In genomic region chr1:98306363-98306762, GRCm38 (mm10) we compare ENCODE assay signal across 24 mouse cellular contexts.
A peak's percentile ranks its signal among the peaks of the same experiment; 100 is the strongest.
DNase-seq lines count a peak whose midpoint lies in the region; ATAC-seq and TF ChIP-seq lines count a peak whose summit lies in the region.
"Had no signal": no experiment of that assay in that cellular context is flagged by ENCODE, and none has a peak within 500 bp of the region (broad histone marks: within the 10 kb centered on the region; RNA-seq: fewer than 3 reads in every experiment).

No protein-coding gene starts in this region.

- peak; percentile 70 for ATAC-seq in forebrain, postnatal 0 days
- no peak for ATAC-seq in forebrain, embryonic 12.5 days (ENCODE audit: low FRiP score)
- 0 out of 2 replicates have a peak, but pooled peaks have one; percentile 40 for ATAC-seq in hindbrain, embryonic 16.5 days
- no peak for ATAC-seq in hindbrain, embryonic 14.5 days (ENCODE audit: low FRiP score)
- ATAC-seq: activated CD4-positive, CD25-positive, alpha-beta regulatory T cell, adult 4 months; forebrain, embryonic 14.5 days; Patski had no signal

- no peaks in the 10 kb centered on the region for H3K27me3 ChIP-seq in forebrain, postnatal 0 days (ENCODE audit: insufficient read depth, low read length)
- no peaks in the 10 kb centered on the region for H3K27me3 ChIP-seq in forebrain, embryonic 12.5 days
- no peaks in the 10 kb centered on the region for H3K27me3 ChIP-seq in hindbrain, embryonic 16.5 days (replicated peaks; ENCODE audit: control insufficient read depth, insufficient read depth, low read length)
- no peaks in the 10 kb centered on the region for H3K27me3 ChIP-seq in hindbrain, embryonic 14.5 days (ENCODE audit: control insufficient read depth, insufficient read depth, low read length)
- H3K27me3 ChIP-seq: embryonic facial prominence, embryonic 13.5 days; embryonic facial prominence, embryonic 15.5 days; Patski had no signal

- no peak overlapping the region for H3K9ac ChIP-seq in forebrain, postnatal 0 days
- no peak overlapping the region for H3K9ac ChIP-seq in forebrain, embryonic 12.5 days
- no peak overlapping the region for H3K9ac ChIP-seq in hindbrain, embryonic 16.5 days (ENCODE audit: low read depth, low read length)
- H3K9ac ChIP-seq in hindbrain, embryonic 14.5 days: no peak overlapping the region
- H3K9ac ChIP-seq: embryonic facial prominence, embryonic 13.5 days; embryonic facial prominence, embryonic 15.5 days had no signal

- no peak for TF ChIP-seq CTCF in forebrain, postnatal 0 days (IDR thresholded peaks at IDR 0.05; ENCODE audit: low read depth)
- TF ChIP-seq CTCF in brain, embryonic 14.5 days (IDR thresholded peaks at IDR 0.05; ENCODE audit: borderline replicate concordance, extremely low read depth, insufficient read depth, insufficient read length): no peak

- DNase-seq in forebrain, postnatal 0 days: peak; percentile 17
- no peak for DNase-seq in hindbrain, embryonic 14.5 days (ENCODE audit: low spot score)
- peak; percentile 55 for DNase-seq in Muller cell, postnatal 12 days (ENCODE audit: inconsistent ontology term)
- peak; percentile 7 for DNase-seq in brain, embryonic 14.5 days (ENCODE audit: low read depth)
- no peak for DNase-seq in right cerebral cortex, postnatal 4 days
- DNase-seq: adrenal gland, adult 8-10 months; adrenal gland, postnatal 14 days; adrenal gland, postnatal 36 days; cerebellum, adult 11 months; cerebellum, adult 18-20 months; cerebellum, adult 8-10 months; cerebellum, adult 9-11 months; cerebellum, postnatal 14 days; cerebellum, postnatal 36 days; embryo, embryonic 11 days had no signal

- H3K4me3 ChIP-seq in forebrain, postnatal 0 days (ENCODE audit: low read depth, low read length): no peak overlapping the region
- H3K4me3 ChIP-seq in forebrain, embryonic 12.5 days (replicated peaks): no peak overlapping the region
- H3K4me3 ChIP-seq in hindbrain, embryonic 16.5 days (ENCODE audit: low read length): no peak overlapping the region
- no peak overlapping the region for H3K4me3 ChIP-seq in hindbrain, embryonic 14.5 days (replicated peaks; ENCODE audit: low read length)
- H3K4me3 ChIP-seq: embryonic facial prominence, embryonic 13.5 days; embryonic facial prominence, embryonic 15.5 days; erythroblast, embryonic 14.5 days; forebrain, embryonic 10.5 days had no signal

- H3K27ac ChIP-seq in forebrain, postnatal 0 days (ENCODE audit: low read depth, low read length): no peak overlapping the region
- no peak overlapping the region for H3K27ac ChIP-seq in forebrain, embryonic 12.5 days
- H3K27ac ChIP-seq in hindbrain, embryonic 16.5 days (ENCODE audit: low read depth, low read length): no peak overlapping the region
- no peak overlapping the region for H3K27ac ChIP-seq in hindbrain, embryonic 14.5 days
- H3K27ac ChIP-seq: embryonic facial prominence, embryonic 13.5 days; embryonic facial prominence, embryonic 15.5 days; forebrain, embryonic 10.5 days had no signal

- no peaks in the 10 kb centered on the region; the same call in 1 of the 2 replicates for H3K4me1 ChIP-seq in forebrain, postnatal 0 days (ENCODE audit: insufficient read depth)
- H3K4me1 ChIP-seq in forebrain, embryonic 12.5 days: no peaks in the 10 kb centered on the region
- H3K4me1 ChIP-seq in hindbrain, embryonic 16.5 days (ENCODE audit: control insufficient read depth, insufficient read depth, low read depth, low read length): no peaks in the 10 kb centered on the region
- no peaks in the 10 kb centered on the region for H3K4me1 ChIP-seq in hindbrain, embryonic 14.5 days (replicated peaks; ENCODE audit: control insufficient read depth, insufficient read depth, low read length)
- H3K4me1 ChIP-seq: embryonic facial prominence, embryonic 13.5 days; embryonic facial prominence, embryonic 15.5 days; forebrain, embryonic 10.5 days had no signal

- H3K4me2 ChIP-seq in forebrain, postnatal 0 days (ENCODE audit: low read depth): no peak overlapping the region
- H3K4me2 ChIP-seq in forebrain, embryonic 12.5 days: no peak overlapping the region
- no peak overlapping the region for H3K4me2 ChIP-seq in hindbrain, embryonic 16.5 days (ENCODE audit: low read length)
- H3K4me2 ChIP-seq in hindbrain, embryonic 14.5 days (replicated peaks): no peak overlapping the region
- H3K4me2 ChIP-seq: embryonic facial prominence, embryonic 13.5 days; embryonic facial prominence, embryonic 15.5 days had no signal

- H3K9me3 ChIP-seq in forebrain, postnatal 0 days (ENCODE audit: low read length): no peaks in the 10 kb centered on the region
- no peaks in the 10 kb centered on the region for H3K9me3 ChIP-seq in forebrain, embryonic 12.5 days
- no peaks in the 10 kb centered on the region for H3K9me3 ChIP-seq in hindbrain, embryonic 16.5 days (ENCODE audit: control insufficient read depth, low read length)
- H3K9me3 ChIP-seq in hindbrain, embryonic 14.5 days (ENCODE audit: control insufficient read depth, low read length): no peaks in the 10 kb centered on the region
- H3K9me3 ChIP-seq: embryonic facial prominence, embryonic 13.5 days; embryonic facial prominence, embryonic 15.5 days; forebrain, embryonic 10.5 days had no signal

- 74% methylated on average over 1 of the region's 1 CpGs for WGBS in forebrain, postnatal 0 days
- 85% methylated on average over 1 of the region's 1 CpGs for WGBS in forebrain, embryonic 12.5 days
- WGBS in hindbrain, embryonic 16.5 days: 71% methylated on average over 1 of the region's 1 CpGs
- WGBS in hindbrain, embryonic 14.5 days: 74% methylated on average over 1 of the region's 1 CpGs

- no peaks in the 10 kb centered on the region for H3K36me3 ChIP-seq in forebrain, postnatal 0 days (ENCODE audit: insufficient read depth)
- H3K36me3 ChIP-seq in forebrain, embryonic 12.5 days (replicated peaks): no peaks in the 10 kb centered on the region
- H3K36me3 ChIP-seq in hindbrain, embryonic 16.5 days (ENCODE audit: control insufficient read depth, insufficient read depth, low read length): no peaks in the 10 kb centered on the region
- H3K36me3 ChIP-seq in hindbrain, embryonic 14.5 days (replicated peaks; ENCODE audit: control insufficient read depth, insufficient read depth): no peaks in the 10 kb centered on the region
- H3K36me3 ChIP-seq: embryonic facial prominence, embryonic 13.5 days; embryonic facial prominence, embryonic 15.5 days; forebrain, embryonic 10.5 days had no signal

- no peak for TF ChIP-seq POLR2A in brain, embryonic 14.5 days (IDR thresholded peaks at IDR 0.05; ENCODE audit: borderline replicate concordance, extremely low read depth, insufficient read depth, insufficient read length, poor library complexity, severe bottlenecking)

Comparison
In these comparisons a context has a peak if more than half of its experiments do, and no peak if none do; other contexts are left out.
1. ATAC-seq: peak in forebrain, postnatal 0 days (single experiment) and hindbrain, embryonic 16.5 days (single experiment); none in forebrain, embryonic 12.5 days (single experiment) and hindbrain, embryonic 14.5 days (single experiment).
2. DNase-seq: peak in forebrain, postnatal 0 days (single experiment), Muller cell, postnatal 12 days (single experiment) and brain, embryonic 14.5 days (single experiment); none in hindbrain, embryonic 14.5 days (single experiment) and right cerebral cortex, postnatal 4 days (single experiment).